Mouse (Mus musculus) left cerebral cortex, adult 18-20 months (tissue): ENCODE results near the gene Rtl10. TPM values are rescaled to one million over a fixed set of nuclear protein-coding genes. Genes with fewer than 3 reads are reported as not detected.
"Not testable (repeated sequence)": the region's sequence is repeated elsewhere in the genome, so short reads cannot be mapped to it uniquely, and the experiment has no call there.

Experiments used
- DNase-seq, 2 experiments: peaks; one replicate each; pipeline ENCODE4 v3.0.0; 2021 to 2022; ENCODE audit warnings: low spot score in 2 of 2, mixed read lengths in 1 of 2
- total RNA-seq, 2 experiments: library from RNA; stranded (reverse); gene quantifications; 2 replicates each; pipeline ENCODE4 v1.2.3; 2021

Rtl10 gene
- total RNA-seq, 2 experiments from 2014 or later = 6.4 to 9.7 TPM

- no peak for DNase-seq
Observed at GRCm38 (mm10) chr16:18482431-18482830, 16.3 kb upstream of the Rtl10 start.

GRCm38 (mm10) chr16:18483839-18484238, 14.9 kb upstream of the Rtl10 start:
- DNase-seq = no peak

GRCm38 (mm10) chr16:18484386-18484785, 14.3 kb upstream of the Rtl10 start:
- no peak for DNase-seq

- no peak for DNase-seq
Observed at GRCm38 (mm10) chr16:18484794-18485435, 13.8 kb upstream of the Rtl10 start.

GRCm38 (mm10) chr16:18486126-18486525, 12.6 kb upstream of the Rtl10 start:
- DNase-seq = no peak

GRCm38 (mm10) chr16:18490281-18490680, 8.4 kb upstream of the Rtl10 start:
- no peak for DNase-seq

- no peak for DNase-seq
Observed at GRCm38 (mm10) chr16:18490894-18491293, 7.8 kb upstream of the Rtl10 start.

GRCm38 (mm10) chr16:18497865-18498515, 711 bp upstream of the Rtl10 start:
- no peak for DNase-seq

GRCm38 (mm10) chr16:18498996-18499395, 295 bp downstream of the Rtl10 start:
- peak; percentile 15 to 16 for DNase-seq

- DNase-seq = no peak
Observed at GRCm38 (mm10) chr16:18501531-18501930, 2.8 kb downstream of the Rtl10 start.

GRCm38 (mm10) chr16:18503566-18504342, 5.1 kb downstream of the Rtl10 start:
- DNase-seq = no peak

- DNase-seq = no peak
Observed at GRCm38 (mm10) chr16:18506524-18507199, 8.0 kb downstream of the Rtl10 start.

GRCm38 (mm10) chr16:18507200-18507549, 8.5 kb downstream of the Rtl10 start:
- DNase-seq = no peak

GRCm38 (mm10) chr16:18511741-18512140, 13.0 kb downstream of the Rtl10 start:
- DNase-seq = no peak

- DNase-seq = no peak
Observed at GRCm38 (mm10) chr16:18513508-18513907, 14.8 kb downstream of the Rtl10 start.

- peak; percentile 19 to 49 for DNase-seq
Observed at GRCm38 (mm10) chr16:18518091-18518490, 19.4 kb downstream of the Rtl10 start.

- DNase-seq = no peak
Observed at GRCm38 (mm10) chr16:18523563-18524245, 25.0 kb downstream of the Rtl10 start.

GRCm38 (mm10) chr16:18528656-18529055, 30.0 kb downstream of the Rtl10 start:
- DNase-seq = no peak

GRCm38 (mm10) chr16:18533061-18533460, 34.4 kb downstream of the Rtl10 start:
- DNase-seq = not testable (repeated sequence)

- DNase-seq = no peak
Observed at GRCm38 (mm10) chr16:18537407-18537990, 38.8 kb downstream of the Rtl10 start.

- DNase-seq = no peak
Observed at GRCm38 (mm10) chr16:18539281-18539680, 40.6 kb downstream of the Rtl10 start.
